Mouse (Mus musculus) hindbrain, embryonic 11.5 days (tissue): ENCODE measurements around the gene Tsc2. TPM values are rescaled to one million over a fixed set of nuclear protein-coding genes. Genes with fewer than 3 reads are reported as not detected.

Experiments used
- ATAC-seq: fragments of 200-750 bp; cut with Nextera tagmentation; 2 replicates; pipeline ENCODE4 v1.8.0; 2017; ENCODE audit warnings: mild to moderate bottlenecking, moderate TSS enrichment, moderate library complexity; ENCODE audit not compliant: low FRiP score
- DNase-seq: peaks from one replicate; pipeline ENCODE4 v3.0.0-alpha.2; 2015; ENCODE audit warnings: low spot score
- H3K27ac ChIP-seq: fragments of 300-500 bp; sonication (generic); 2 replicates; pipeline ENCODE4 v1.5.1; 2014; ENCODE audit warnings: mild to moderate bottlenecking, low read depth, low read length
- H3K27me3 ChIP-seq: fragments of 300-500 bp; sonication (generic); 2 replicates; pipeline ENCODE4 v1.6.1; 2014; ENCODE audit warnings: mild to moderate bottlenecking, low read length, moderate library complexity, mixed read lengths; ENCODE audit not compliant: control insufficient read depth, insufficient read depth
- H3K36me3 ChIP-seq: fragments of 300-500 bp; sonication (generic); 2 replicates; pipeline ENCODE4 v1.6.1; 2014; ENCODE audit warnings: mild to moderate bottlenecking, low read length, moderate library complexity, mixed read lengths; ENCODE audit not compliant: control insufficient read depth, insufficient read depth
- H3K4me1 ChIP-seq: fragments of 300-500 bp; sonication (generic); replicated peaks from 2 replicates; pipeline ENCODE4 v1.6.1; 2014; ENCODE audit warnings: low read length, mixed read lengths; ENCODE audit not compliant: control insufficient read depth, insufficient read depth
- H3K4me2 ChIP-seq: fragments of 300-500 bp; sonication (generic); replicated peaks from 2 replicates; pipeline ENCODE4 v1.6.1; 2014; ENCODE audit warnings: mild to moderate bottlenecking, low read depth, low read length
- H3K4me3 ChIP-seq: fragments of 300-500 bp; sonication (generic); 2 replicates; pipeline ENCODE4 v1.5.1; 2014; ENCODE audit warnings: low read depth, low read length
- H3K9ac ChIP-seq: fragments of 300-500 bp; sonication (generic); 2 replicates; pipeline ENCODE4 v1.6.1; 2014; ENCODE audit warnings: low read depth, low read length
- H3K9me3 ChIP-seq: fragments of 300-500 bp; sonication (generic); 2 replicates; pipeline ENCODE4 v1.6.1; 2016; ENCODE audit warnings: low read length; ENCODE audit not compliant: control insufficient read depth
- WGBS: fragments of 180-500 bp; shearing (Covaris S2); extraction: QIAGEN DNeasy Blood & Tissue Kit; methylation state at CpG from one replicate; pipeline ENCODE4 v1.1.7; 2014; 5-methylcytosine and 5-hydroxymethylcytosine counted together
- polyA plus RNA-seq: library from polyadenylated mRNA; unstranded; fragments of >200 nt; fragmentation: Nextera tagmentation; extraction: Ambion mirVana; gene quantifications from 2 replicates; pipeline ENCODE4 v1.2.1, GENCODE M21; 2014

Tsc2 gene
- polyA plus RNA-seq, 1 experiment from 2014 or later, result 53.6 TPM

DNA sequence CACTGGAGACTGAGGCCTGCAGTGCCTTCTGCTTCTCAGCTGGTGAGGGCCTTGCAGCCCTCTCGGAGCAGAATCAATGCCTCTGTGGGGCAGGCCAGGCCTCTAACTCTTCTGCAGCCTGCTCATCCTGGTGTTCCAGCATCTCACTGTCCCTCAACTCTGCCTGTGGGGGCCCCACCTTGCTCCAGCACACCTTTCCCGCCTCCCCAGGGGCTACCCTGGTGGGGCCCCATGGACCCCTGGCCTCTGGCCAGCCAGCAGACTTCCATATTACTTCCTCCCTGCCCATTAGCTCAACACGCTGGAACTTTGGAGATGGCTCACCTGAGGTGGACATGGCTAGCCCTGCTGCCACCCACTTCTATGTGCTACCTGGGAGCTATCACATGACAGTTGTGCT, 67.3 kb downstream of the Tsc2 start:
- H3K9me3 ChIP-seq, result no peaks in the 10 kb centered on the region
- no peak for ATAC-seq
- no peak overlapping the region for H3K4me2 ChIP-seq
- no peak for DNase-seq
- 92% methylated on average over 3 of the region's 3 CpGs for WGBS
- no peak overlapping the region for H3K27ac ChIP-seq
- H3K27me3 ChIP-seq, result no peaks in the 10 kb centered on the region
- H3K36me3 ChIP-seq, result no peaks in the 10 kb centered on the region
- H3K4me3 ChIP-seq, result no peak overlapping the region
- H3K9ac ChIP-seq, result no peak overlapping the region
- H3K4me1 ChIP-seq, result no peaks in the 10 kb centered on the region

DNA sequence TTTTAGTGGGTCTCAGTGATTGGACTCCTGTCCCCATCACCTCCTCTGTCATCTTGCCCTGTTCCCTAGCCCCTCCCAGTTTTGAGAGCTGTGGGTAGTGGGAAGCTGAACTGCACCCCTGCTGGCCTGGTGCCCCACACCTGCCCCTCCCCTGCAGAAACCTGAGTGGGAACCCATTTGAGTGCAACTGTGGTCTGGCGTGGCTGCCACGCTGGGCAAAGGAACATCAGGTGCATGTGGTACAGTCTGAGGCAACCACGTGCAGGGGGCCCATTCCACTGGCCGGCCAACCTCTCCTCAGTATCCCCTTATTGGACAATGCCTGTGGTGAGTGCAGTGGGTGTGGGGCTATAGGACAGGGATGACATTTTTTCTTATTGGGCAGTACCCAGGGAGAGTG, 68.0 kb downstream of the Tsc2 start:
- no peaks in the 10 kb centered on the region for H3K9me3 ChIP-seq
- no peak overlapping the region for H3K27ac ChIP-seq
- no peaks in the 10 kb centered on the region for H3K4me1 ChIP-seq
- H3K4me3 ChIP-seq, result no peak overlapping the region
- H3K4me2 ChIP-seq, result no peak overlapping the region
- DNase-seq (no peak), ATAC-seq (no peak)
- 91% methylated on average over 4 of the region's 4 CpGs for WGBS
- H3K27me3 ChIP-seq, result no peaks in the 10 kb centered on the region
- no peak overlapping the region for H3K9ac ChIP-seq
- no peaks in the 10 kb centered on the region for H3K36me3 ChIP-seq

DNA sequence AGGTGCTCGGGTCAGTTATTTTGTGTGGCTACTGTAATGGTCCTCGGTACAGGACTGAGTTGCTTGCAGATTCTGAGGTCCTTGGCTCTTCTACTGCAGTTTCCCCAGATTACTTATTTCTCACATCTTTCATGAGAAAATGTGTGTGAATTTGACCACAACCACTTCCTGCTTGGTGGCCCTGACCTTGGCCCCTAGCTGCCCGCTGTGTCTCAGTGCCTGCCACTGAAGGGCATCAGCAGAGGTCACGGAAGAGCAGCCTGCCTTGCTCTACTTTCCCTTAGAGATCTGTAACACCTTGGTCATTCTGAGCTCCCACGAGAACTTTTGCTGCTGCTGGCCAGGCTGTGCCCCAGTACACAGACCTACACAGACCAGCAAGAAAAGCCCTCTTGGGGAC, 68.8 kb downstream of the Tsc2 start:
- no peak for ATAC-seq
- no peak overlapping the region for H3K4me3 ChIP-seq
- 85% methylated on average over 5 of the region's 5 CpGs for WGBS
- DNase-seq, result no peak
- no peak overlapping the region for H3K27ac ChIP-seq
- no peak overlapping the region for H3K4me2 ChIP-seq
- no peaks in the 10 kb centered on the region for H3K9me3 ChIP-seq
- H3K27me3 ChIP-seq, result no peaks in the 10 kb centered on the region
- H3K36me3 ChIP-seq, result no peaks in the 10 kb centered on the region
- H3K4me1 ChIP-seq, result peaks cover 3% of the 10 kb centered on the region; the same call in 1 of the 2 replicates
- no peak overlapping the region for H3K9ac ChIP-seq

DNA sequence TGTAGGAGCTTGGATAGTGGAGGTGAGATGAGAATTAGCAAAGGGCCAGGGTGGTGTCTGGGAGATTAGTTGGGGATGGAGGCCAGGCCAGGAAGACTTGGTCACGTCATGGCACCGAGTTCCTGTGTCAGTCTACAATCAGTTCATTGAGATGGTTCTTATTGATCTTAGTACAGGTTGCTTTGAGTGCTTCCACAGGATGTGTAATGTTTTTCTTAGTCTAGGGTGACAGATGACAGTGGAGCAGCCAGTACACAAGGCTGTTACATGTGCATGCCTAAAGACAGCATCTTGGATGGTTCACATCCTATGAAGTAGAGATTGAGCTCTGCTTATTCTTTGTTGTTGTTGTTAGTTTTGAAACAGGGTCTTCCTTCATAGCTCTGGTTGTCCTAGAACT, 70.8 kb downstream of the Tsc2 start:
- H3K4me3 ChIP-seq, result no peak overlapping the region
- peaks cover 10% of the 10 kb centered on the region; the same call in 1 of the 2 replicates for H3K4me1 ChIP-seq
- H3K36me3 ChIP-seq, result no peaks in the 10 kb centered on the region
- DNase-seq (no peak), ATAC-seq (no peak)
- H3K9me3 ChIP-seq, result no peaks in the 10 kb centered on the region
- no peak overlapping the region for H3K4me2 ChIP-seq
- H3K27ac ChIP-seq, result no peak overlapping the region
- no peak overlapping the region for H3K9ac ChIP-seq
- no peaks in the 10 kb centered on the region for H3K27me3 ChIP-seq
- WGBS, result 98% methylated on average over 2 of the region's 2 CpGs

DNA sequence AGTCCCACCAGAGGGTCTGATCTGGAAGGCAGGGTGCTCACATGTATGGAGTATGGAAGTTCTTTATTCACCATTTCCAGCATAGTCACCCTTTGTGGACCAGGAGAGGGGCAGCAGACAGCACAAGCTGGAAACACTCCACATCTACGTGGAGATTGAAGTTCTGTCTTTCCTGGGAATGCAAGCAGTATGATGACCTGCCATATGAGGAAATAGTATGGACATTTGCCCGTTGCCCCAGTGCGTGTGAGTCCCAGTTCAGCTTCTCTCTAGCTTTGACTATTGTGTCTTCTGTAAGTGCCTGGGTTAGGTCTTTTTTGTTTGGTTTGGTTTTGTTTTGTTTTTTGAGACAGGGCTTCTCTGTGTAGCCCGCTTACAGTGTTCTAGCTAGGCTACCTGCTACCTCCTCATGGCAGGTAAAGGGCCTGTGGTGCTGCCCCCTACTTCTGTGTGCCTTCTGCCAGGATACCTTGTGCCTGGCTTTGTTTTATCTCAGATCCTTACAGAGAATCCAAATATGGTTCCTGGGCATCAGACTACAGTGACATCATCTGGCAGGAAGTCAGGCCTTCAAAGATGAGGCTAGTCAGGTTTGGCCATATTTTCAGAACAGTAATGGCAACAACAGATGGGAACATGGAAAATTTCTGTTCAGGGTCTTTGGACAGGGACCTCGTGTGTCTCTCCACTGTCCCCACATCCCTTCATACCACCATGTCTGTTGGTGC, 72.0 kb downstream of the Tsc2 start:
- no peak overlapping the region for H3K9ac ChIP-seq
- H3K4me1 ChIP-seq, result peaks cover 10% of the 10 kb centered on the region; the same call in 1 of the 2 replicates
- H3K27ac ChIP-seq, result no peak overlapping the region
- no peaks in the 10 kb centered on the region for H3K27me3 ChIP-seq
- ATAC-seq (no peak), DNase-seq (no peak)
- no peak overlapping the region for H3K4me2 ChIP-seq
- WGBS, result 96% methylated on average over 5 of the region's 5 CpGs
- no peaks in the 10 kb centered on the region for H3K36me3 ChIP-seq
- H3K4me3 ChIP-seq, result no peak overlapping the region
- H3K9me3 ChIP-seq, result no peaks in the 10 kb centered on the region

DNA sequence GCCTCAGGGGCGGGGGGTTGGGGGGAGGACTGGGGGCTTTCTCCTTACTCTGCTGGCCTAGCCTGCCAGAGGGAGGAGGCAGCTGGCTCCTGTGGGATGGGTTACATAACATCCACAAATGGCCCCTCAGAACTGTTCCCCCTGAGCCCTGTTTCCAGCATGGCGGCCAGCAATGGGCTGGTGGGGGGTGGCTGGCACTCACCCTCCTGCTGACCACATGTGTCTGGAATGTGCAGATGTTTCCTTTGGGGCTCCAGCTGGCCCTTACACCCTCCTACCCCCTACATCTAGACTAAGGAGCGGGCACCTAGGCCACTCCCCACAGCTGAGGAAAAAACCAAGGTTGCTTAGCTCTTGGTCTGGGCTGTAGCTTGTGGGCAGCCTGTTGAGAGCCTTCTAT, 73.3 kb downstream of the Tsc2 start:
- Histone ChIP-seq H3K4me2 (no peak overlapping the region), H3K4me1 (peaks cover 10% of the 10 kb centered on the region; the same call in 1 of the 2 replicates), H3K4me3 (no peak overlapping the region), H3K9me3 (no peaks in the 10 kb centered on the region), H3K9ac (no peak overlapping the region), H3K36me3 (no peaks in the 10 kb centered on the region), H3K27me3 (no peaks in the 10 kb centered on the region), H3K27ac (peak overlapping the region; percentile 47)
- ATAC-seq, result peak; percentile 63
- 53% methylated on average over 3 of the region's 3 CpGs for WGBS
- no peak for DNase-seq

- Histone ChIP-seq H3K27me3 (no peaks in the 10 kb centered on the region), H3K9ac (no peak overlapping the region), H3K4me2 (no peak overlapping the region), H3K27ac (peak overlapping the region; percentile 47), H3K36me3 (no peaks in the 10 kb centered on the region), H3K4me3 (no peak overlapping the region), H3K9me3 (no peaks in the 10 kb centered on the region), H3K4me1 (peaks cover 10% of the 10 kb centered on the region; the same call in 1 of the 2 replicates)
- WGBS, result 27% methylated on average over 4 of the region's 4 CpGs
- DNase-seq, result peak; percentile 37
- peak; percentile 65 for ATAC-seq
These were observed 73.8 kb downstream of the Tsc2 start for GRCm38 (mm10) chr17:24558600-24559099.

- Histone ChIP-seq H3K36me3 (no peaks in the 10 kb centered on the region), H3K4me2 (no peak overlapping the region), H3K4me3 (no peak overlapping the region), H3K27ac (no peak overlapping the region), H3K9me3 (no peaks in the 10 kb centered on the region), H3K27me3 (no peaks in the 10 kb centered on the region), H3K4me1 (peaks cover 10% of the 10 kb centered on the region; the same call in 1 of the 2 replicates), H3K9ac (no peak overlapping the region)
- WGBS, result 91% methylated on average over 7 of the region's 7 CpGs
- ATAC-seq (no peak), DNase-seq (no peak)
These were observed 75.3 kb downstream of the Tsc2 start for GRCm38 (mm10) chr17:24557091-24557490.

DNA sequence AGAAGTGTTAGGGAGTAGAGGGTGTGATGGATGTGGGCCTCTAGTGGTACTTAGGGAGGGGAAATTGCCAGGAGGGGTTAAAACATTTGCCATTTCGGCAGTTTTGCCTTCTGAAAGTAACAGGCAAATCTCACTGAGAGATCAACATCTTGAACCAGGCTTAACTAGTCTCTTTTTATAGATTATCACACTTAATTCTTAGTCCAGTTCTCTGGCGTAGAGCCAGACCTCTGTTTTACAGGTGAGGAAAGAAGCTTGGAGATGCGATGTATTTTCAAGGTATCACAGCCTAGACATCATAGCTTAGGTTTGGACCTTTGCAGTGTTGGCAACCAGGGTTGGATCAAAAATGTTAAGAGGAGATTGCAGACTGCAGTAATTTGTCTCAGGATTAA, 81.4 kb downstream of the Tsc2 start:
- Histone ChIP-seq H3K9ac (peak overlapping the region; percentile 69), H3K4me1 (peaks cover 8% of the 10 kb centered on the region), H3K27ac (peak overlapping the region; percentile 96; the same call in 1 of the 2 replicates), H3K4me2 (peak overlapping the region; percentile 88), H3K4me3 (peak overlapping the region; percentile 70), H3K27me3 (peaks cover 8% of the 10 kb centered on the region; the same call in 1 of the 2 replicates), H3K9me3 (no peaks in the 10 kb centered on the region), H3K36me3 (no peaks in the 10 kb centered on the region)
- ATAC-seq (no peak), DNase-seq (no peak)
- 67% methylated on average over 3 of the region's 3 CpGs for WGBS
